ENCODE assay signal across 8 mouse cellular contexts in the genomic region with DNA sequence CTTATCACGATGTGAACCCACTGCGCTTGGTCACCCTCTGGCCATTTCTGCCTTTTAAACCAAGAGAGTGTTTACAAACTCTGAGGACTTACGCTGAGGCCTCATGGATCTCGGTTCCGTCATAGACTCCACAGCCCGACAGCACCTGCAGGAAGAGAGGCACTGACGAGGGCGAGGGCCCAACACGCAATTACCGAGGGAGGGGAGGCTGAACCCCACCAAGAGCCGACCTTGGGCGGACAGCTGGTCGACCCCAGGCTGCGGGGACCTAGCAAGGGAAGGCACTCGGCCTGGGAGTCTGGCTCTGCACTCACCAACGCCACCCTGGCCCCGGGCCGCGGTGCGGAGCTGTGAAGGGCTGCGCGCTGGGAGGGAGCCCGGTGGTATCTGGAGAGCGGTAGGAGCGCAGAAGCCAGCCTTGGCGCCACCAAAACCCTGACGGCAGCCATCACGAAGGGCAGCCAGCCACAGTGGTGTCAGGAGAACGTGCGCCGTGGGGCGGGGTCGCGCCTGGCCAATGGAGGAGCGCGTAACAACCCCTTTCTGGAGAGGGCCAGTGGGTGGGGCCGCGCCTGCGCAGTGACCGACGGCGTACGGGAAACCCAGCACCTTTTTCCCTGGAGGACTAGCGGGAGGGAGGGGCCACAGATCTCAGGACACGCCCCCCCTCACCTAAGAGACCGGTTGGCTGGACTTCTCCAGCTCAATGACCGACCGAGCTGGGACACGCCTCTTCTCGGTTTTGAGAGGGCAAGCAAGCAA. TPM values are rescaled to one million over a fixed set of nuclear protein-coding genes. Genes with fewer than 3 reads are reported as not detected.
DNase-seq lines count a peak whose midpoint lies in the region; ATAC-seq lines count a peak whose summit lies in the region.

D10Jhu81e (minus strand) TSS at position 502 of the 762 bp plus-strand sequence.

- ATAC-seq in megakaryocyte progenitor cell, adult 5-6 weeks (replicated peaks; ENCODE audit: poor library complexity) = peak; percentile 91

- peak; percentile 96 for DNase-seq in adipocyte (ENCODE audit: low spot score)
- DNase-seq in embryo, embryonic 10 days (ENCODE audit: low spot score) = peak; percentile 99
- DNase-seq in gastrocnemius, postnatal 10 days = peak; percentile 100
- DNase-seq in induced T-regulatory cell, adult 2 months (ENCODE audit: low read depth) = peak; percentile 99
- DNase-seq in left cerebral cortex, adult 9 months (ENCODE audit: low spot score in 2 of 2) = peak; percentile 97 to 99
- peak; percentile 100 for DNase-seq in right cerebral cortex, postnatal 14 days
- peak; percentile 99 to 100 for DNase-seq in urinary bladder, postnatal 36 days (ENCODE audit: low spot score in 2 of 2)

RNA-seq across cellular contexts. Expression of gene D10Jhu81e, which starts in this region (rescaled TPM):
- total RNA-seq in gastrocnemius, postnatal 10 days (2021) = 100 to 1,000 TPM; 119 to 143 TPM
- total RNA-seq in megakaryocyte progenitor cell, adult 5-6 weeks (2015) = 40.7 and 44.1 TPM in 2 replicates
- 90.6 and 90.9 TPM in 2 replicates for total RNA-seq in megakaryocyte progenitor cell, adult 5-6 weeks (2017)

Comparison
In these comparisons a context has a peak if more than half of its experiments do, and no peak if none do; other contexts are left out.
1. Peak in every context shown above with its lines: DNase-seq and ATAC-seq.